Mouse (Mus musculus): ENCODE results near the gene Morc1. TPM values are rescaled to one million over a fixed set of nuclear protein-coding genes. Genes with fewer than 3 reads are reported as not detected.

The Morc1 gene
- polyA plus RNA-seq, 1 experiment from 2014 or later = 0.23 TPM

GRCm38 (mm10) chr16:48608224-48608623 lies 177.2 kb downstream of the Morc1 start:
- no peaks in the 10 kb centered on the region; the same call in 1 of the 2 replicates for H3K4me1 ChIP-seq (replicated peaks; ENCODE audit: control insufficient read depth, insufficient read depth, low read length)
- H3K9me3 ChIP-seq (ENCODE audit: control insufficient read depth, low read length) = no peaks in the 10 kb centered on the region
- WGBS = 95% methylated on average over 3 of the region's 3 CpGs
- H3K36me3 ChIP-seq (ENCODE audit: control insufficient read depth, insufficient read depth, low read length) = no peaks in the 10 kb centered on the region
- ATAC-seq (ENCODE audit: low read depth) = no peak
- H3K27me3 ChIP-seq (ENCODE audit: control insufficient read depth, insufficient read depth, low read depth, low read length) = no peaks in the 10 kb centered on the region
- no peak overlapping the region for H3K9ac ChIP-seq (ENCODE audit: low read length)
- H3K27ac ChIP-seq (ENCODE audit: low read length) = no peak overlapping the region
- H3K4me2 ChIP-seq (ENCODE audit: low read depth, low read length) = no peak overlapping the region
- H3K4me3 ChIP-seq (ENCODE audit: low read length) = no peak overlapping the region

- 19% methylated on average over 1 of the region's 1 CpGs for WGBS
- Histone ChIP-seq H3K27ac (ENCODE audit: low read length) (no peak overlapping the region), H3K4me1 (replicated peaks; ENCODE audit: control insufficient read depth, insufficient read depth, low read length) (peaks cover 5% of the 10 kb centered on the region; the same call in 1 of the 2 replicates), H3K36me3 (ENCODE audit: control insufficient read depth, insufficient read depth, low read length) (no peaks in the 10 kb centered on the region), H3K4me3 (ENCODE audit: low read length) (no peak overlapping the region), H3K9me3 (ENCODE audit: control insufficient read depth, low read length) (no peaks in the 10 kb centered on the region), H3K4me2 (ENCODE audit: low read depth, low read length) (no peak overlapping the region), H3K9ac (ENCODE audit: low read length) (no peak overlapping the region), H3K27me3 (ENCODE audit: control insufficient read depth, insufficient read depth, low read depth, low read length) (no peaks in the 10 kb centered on the region)
- no peak for ATAC-seq (ENCODE audit: low read depth)
These were observed 179.8 kb downstream of the Morc1 start for GRCm38 (mm10) chr16:48610866-48611265.

- H3K9ac ChIP-seq (ENCODE audit: low read length) = no peak overlapping the region
- no peaks in the 10 kb centered on the region for H3K36me3 ChIP-seq (ENCODE audit: control insufficient read depth, insufficient read depth, low read length)
- no peak overlapping the region for H3K4me3 ChIP-seq (ENCODE audit: low read length)
- H3K27ac ChIP-seq (ENCODE audit: low read length) = no peak overlapping the region
- no peaks in the 10 kb centered on the region for H3K9me3 ChIP-seq (ENCODE audit: control insufficient read depth, low read length)
- 73% methylated on average over 2 of the region's 2 CpGs for WGBS
- no peak overlapping the region for H3K4me2 ChIP-seq (ENCODE audit: low read depth, low read length)
- no peaks in the 10 kb centered on the region for H3K27me3 ChIP-seq (ENCODE audit: control insufficient read depth, insufficient read depth, low read depth, low read length)
- no peak for ATAC-seq (ENCODE audit: low read depth)
- H3K4me1 ChIP-seq (replicated peaks; ENCODE audit: control insufficient read depth, insufficient read depth, low read length) = peaks cover 5% of the 10 kb centered on the region; the same call in 1 of the 2 replicates
These were observed 180.4 kb downstream of the Morc1 start for GRCm38 (mm10) chr16:48611436-48611835.

- peak overlapping the region; percentile 20; the same call in 1 of the 2 replicates for H3K27ac ChIP-seq (ENCODE audit: low read length)
- peaks cover 5% of the 10 kb centered on the region; the same call in 1 of the 2 replicates for H3K4me1 ChIP-seq (replicated peaks; ENCODE audit: control insufficient read depth, insufficient read depth, low read length)
- no peaks in the 10 kb centered on the region for H3K9me3 ChIP-seq (ENCODE audit: control insufficient read depth, low read length)
- no peak overlapping the region for H3K4me3 ChIP-seq (ENCODE audit: low read length)
- no peaks in the 10 kb centered on the region for H3K36me3 ChIP-seq (ENCODE audit: control insufficient read depth, insufficient read depth, low read length)
- ATAC-seq (ENCODE audit: low read depth) = peak; percentile 59
- no peak overlapping the region for H3K4me2 ChIP-seq (ENCODE audit: low read depth, low read length)
- H3K27me3 ChIP-seq (ENCODE audit: control insufficient read depth, insufficient read depth, low read depth, low read length) = no peaks in the 10 kb centered on the region
- 23% methylated on average over 1 of the region's 1 CpGs for WGBS
- H3K9ac ChIP-seq (ENCODE audit: low read length) = no peak overlapping the region
These were observed 182.7 kb downstream of the Morc1 start for GRCm38 (mm10) chr16:48613783-48614182.

GRCm38 (mm10) chr16:48620510-48620909 lies 189.5 kb downstream of the Morc1 start:
- H3K36me3 ChIP-seq (ENCODE audit: control insufficient read depth, insufficient read depth, low read length) = no peaks in the 10 kb centered on the region
- no peaks in the 10 kb centered on the region for H3K4me1 ChIP-seq (replicated peaks; ENCODE audit: control insufficient read depth, insufficient read depth, low read length)
- H3K9me3 ChIP-seq (ENCODE audit: control insufficient read depth, low read length) = no peaks in the 10 kb centered on the region
- H3K4me3 ChIP-seq (ENCODE audit: low read length) = no peak overlapping the region
- H3K9ac ChIP-seq (ENCODE audit: low read length) = no peak overlapping the region
- ATAC-seq (ENCODE audit: low read depth) = no peak
- no peaks in the 10 kb centered on the region for H3K27me3 ChIP-seq (ENCODE audit: control insufficient read depth, insufficient read depth, low read depth, low read length)
- H3K4me2 ChIP-seq (ENCODE audit: low read depth, low read length) = no peak overlapping the region
- 59% methylated on average over 8 of the region's 8 CpGs for WGBS
- no peak overlapping the region for H3K27ac ChIP-seq (ENCODE audit: low read length)

- H3K4me2 ChIP-seq (ENCODE audit: low read depth, low read length) = no peak overlapping the region
- no peaks in the 10 kb centered on the region for H3K4me1 ChIP-seq (replicated peaks; ENCODE audit: control insufficient read depth, insufficient read depth, low read length)
- WGBS = 47% methylated on average over 2 of the region's 2 CpGs
- no peak overlapping the region for H3K4me3 ChIP-seq (ENCODE audit: low read length)
- H3K9me3 ChIP-seq (ENCODE audit: control insufficient read depth, low read length) = no peaks in the 10 kb centered on the region
- no peak for ATAC-seq (ENCODE audit: low read depth)
- no peak overlapping the region for H3K27ac ChIP-seq (ENCODE audit: low read length)
- H3K9ac ChIP-seq (ENCODE audit: low read length) = no peak overlapping the region
- no peaks in the 10 kb centered on the region for H3K36me3 ChIP-seq (ENCODE audit: control insufficient read depth, insufficient read depth, low read length)
- no peaks in the 10 kb centered on the region for H3K27me3 ChIP-seq (ENCODE audit: control insufficient read depth, insufficient read depth, low read depth, low read length)
These were observed 190.0 kb downstream of the Morc1 start for GRCm38 (mm10) chr16:48621019-48621418.

- H3K4me2 ChIP-seq (ENCODE audit: low read depth, low read length) = no peak overlapping the region
- no peaks in the 10 kb centered on the region for H3K36me3 ChIP-seq (ENCODE audit: control insufficient read depth, insufficient read depth, low read length)
- H3K4me1 ChIP-seq (replicated peaks; ENCODE audit: control insufficient read depth, insufficient read depth, low read length) = no peaks in the 10 kb centered on the region
- no peak for ATAC-seq (ENCODE audit: low read depth)
- no peaks in the 10 kb centered on the region for H3K27me3 ChIP-seq (ENCODE audit: control insufficient read depth, insufficient read depth, low read depth, low read length)
- no peaks in the 10 kb centered on the region for H3K9me3 ChIP-seq (ENCODE audit: control insufficient read depth, low read length)
- no peak overlapping the region for H3K4me3 ChIP-seq (ENCODE audit: low read length)
- no peak overlapping the region for H3K27ac ChIP-seq (ENCODE audit: low read length)
- WGBS = 72% methylated on average over 1 of the region's 1 CpGs
- H3K9ac ChIP-seq (ENCODE audit: low read length) = no peak overlapping the region
These were observed 192.4 kb downstream of the Morc1 start for GRCm38 (mm10) chr16:48623447-48623846.

- Histone ChIP-seq H3K27me3 (ENCODE audit: control insufficient read depth, insufficient read depth, low read depth, low read length) (no peaks in the 10 kb centered on the region), H3K27ac (ENCODE audit: low read length) (no peak overlapping the region), H3K4me2 (ENCODE audit: low read depth, low read length) (no peak overlapping the region), H3K36me3 (ENCODE audit: control insufficient read depth, insufficient read depth, low read length) (no peaks in the 10 kb centered on the region), H3K4me1 (replicated peaks; ENCODE audit: control insufficient read depth, insufficient read depth, low read length) (no peaks in the 10 kb centered on the region), H3K4me3 (ENCODE audit: low read length) (no peak overlapping the region), H3K9me3 (ENCODE audit: control insufficient read depth, low read length) (no peaks in the 10 kb centered on the region), H3K9ac (ENCODE audit: low read length) (no peak overlapping the region)
- no peak for ATAC-seq (ENCODE audit: low read depth)
- 60% methylated on average over 3 of the region's 3 CpGs for WGBS
These were observed 195.1 kb downstream of the Morc1 start for GRCm38 (mm10) chr16:48626186-48626585.

GRCm38 (mm10) chr16:48627296-48627695 lies 196.3 kb downstream of the Morc1 start:
- Histone ChIP-seq H3K4me2 (ENCODE audit: low read depth, low read length) (no peak overlapping the region), H3K9ac (ENCODE audit: low read length) (no peak overlapping the region), H3K4me1 (replicated peaks; ENCODE audit: control insufficient read depth, insufficient read depth, low read length) (no peaks in the 10 kb centered on the region), H3K27me3 (ENCODE audit: control insufficient read depth, insufficient read depth, low read depth, low read length) (no peaks in the 10 kb centered on the region), H3K4me3 (ENCODE audit: low read length) (no peak overlapping the region), H3K27ac (ENCODE audit: low read length) (no peak overlapping the region), H3K36me3 (ENCODE audit: control insufficient read depth, insufficient read depth, low read length) (no peaks in the 10 kb centered on the region), H3K9me3 (ENCODE audit: control insufficient read depth, low read length) (no peaks in the 10 kb centered on the region)
- 89% methylated on average over 3 of the region's 3 CpGs for whole genome bisulfite sequencing
- ATAC-seq (ENCODE audit: low read depth) = no peak

- no peaks in the 10 kb centered on the region for H3K9me3 ChIP-seq (ENCODE audit: control insufficient read depth, low read length)
- 64% methylated on average over 5 of the region's 5 CpGs for WGBS
- no peak overlapping the region for H3K27ac ChIP-seq (ENCODE audit: low read length)
- no peak overlapping the region for H3K4me2 ChIP-seq (ENCODE audit: low read depth, low read length)
- H3K9ac ChIP-seq (ENCODE audit: low read length) = no peak overlapping the region
- ATAC-seq (ENCODE audit: low read depth) = no peak
- H3K27me3 ChIP-seq (ENCODE audit: control insufficient read depth, insufficient read depth, low read depth, low read length) = no peaks in the 10 kb centered on the region
- H3K4me3 ChIP-seq (ENCODE audit: low read length) = no peak overlapping the region
- no peaks in the 10 kb centered on the region for H3K36me3 ChIP-seq (ENCODE audit: control insufficient read depth, insufficient read depth, low read length)
- H3K4me1 ChIP-seq (replicated peaks; ENCODE audit: control insufficient read depth, insufficient read depth, low read length) = no peaks in the 10 kb centered on the region
These were observed 198.7 kb downstream of the Morc1 start for GRCm38 (mm10) chr16:48629710-48630109.

Data from lung, embryonic 16.5 days (tissue).